Mouse (Mus musculus) spleen, adult 2 months (tissue): ENCODE data around the gene Il12rb1. TPM values are rescaled to one million over a fixed set of nuclear protein-coding genes. Genes with fewer than 3 reads are reported as not detected.

Experiments
- DNase-seq, 2 experiments: peaks; one replicate each; pipeline versions ENCODE4 v3.0.0 to v3.0.0-alpha.2; 2012 to 2021; ENCODE audit warnings: low spot score in 2 of 2, low read depth in 1 of 2
- H3K27ac ChIP-seq: fragments of 200-500 bp; 2 replicates; pipeline ENCODE4 v1.5.1; 2012; ENCODE audit warnings: low read length, inconsistent platforms; ENCODE audit not compliant: insufficient read depth
- H3K27me3 ChIP-seq: fragments of 200-500 bp; 2 replicates; pipeline ENCODE4 v1.6.1; 2012; ENCODE audit warnings: mild to moderate bottlenecking, moderate library complexity, low read length, inconsistent platforms; ENCODE audit not compliant: control insufficient read depth, insufficient read depth
- H3K36me3 ChIP-seq: fragments of 200-500 bp; 2 replicates; pipeline ENCODE4 v1.6.1; 2012; ENCODE audit warnings: mild to moderate bottlenecking, low read length, inconsistent platforms; ENCODE audit not compliant: control insufficient read depth, insufficient read depth
- H3K4me1 ChIP-seq: fragments of 200-500 bp; 2 replicates; pipeline ENCODE4 v1.6.1; 2011; ENCODE audit warnings: inconsistent platforms; ENCODE audit not compliant: control insufficient read depth, insufficient read depth, insufficient read length
- H3K4me3 ChIP-seq: fragments of 200-500 bp; 2 replicates; pipeline ENCODE4 v1.5.1; 2011; ENCODE audit warnings: mild to moderate bottlenecking, inconsistent platforms; ENCODE audit not compliant: insufficient read depth, insufficient read length; ENCODE audit errors: extremely low read depth
- CTCF ChIP-seq: fragments of 200-500 bp; IDR thresholded peaks from 2 replicates; pipeline ENCODE4 v1.5.1; 2011; ENCODE audit warnings: mild to moderate bottlenecking, inconsistent platforms; ENCODE audit not compliant: insufficient read depth, insufficient read length, insufficient replicate concordance; ENCODE audit errors: extremely low read depth
- POLR2A ChIP-seq: fragments of 200-500 bp; IDR thresholded peaks from 2 replicates; pipeline ENCODE4 v1.6.1; 2011; ENCODE audit warnings: low read depth, low read length, inconsistent platforms
- WGBS: fragments of 180-500 bp; shearing (Covaris S2); methylation state at CpG from one replicate; pipeline ENCODE4 v1.1.7; 2018; 5-methylcytosine and 5-hydroxymethylcytosine counted together
- polyA plus RNA-seq: library from polyadenylated mRNA; depleted of rRNA; stranded (reverse); fragments of >200 nt; gene quantifications from 2 replicates; pipeline ENCODE4 v1.2.3, GENCODE M21; 2012; rRNA removed

Gene Il12rb1
- 5.8 and 7.4 TPM in 2 replicates for polyA plus RNA-seq

GRCm38 (mm10) chr8:70808239-70808638 is at the start of gene Il12rb1:
Gene Il12rb1 (plus strand): TSS chr8:70808449.
- H3K36me3 ChIP-seq, result no peaks in the 10 kb centered on the region
- peak within 1 kb of the TSS; percentile 37; the same call in 1 of the 2 replicates for H3K4me3 ChIP-seq
- WGBS, result 28% methylated on average over 5 of the region's 5 CpGs
- no peak for TF ChIP-seq CTCF
- TF ChIP-seq POLR2A, result no peak
- DNase-seq, result no peak
- H3K4me1 ChIP-seq, result peaks cover 40% of the 10 kb centered on the region; the same call in 1 of the 2 replicates
- H3K27me3 ChIP-seq, result no peaks in the 10 kb centered on the region
- H3K27ac ChIP-seq, result peak within 1 kb of the TSS; percentile 88

DNA sequence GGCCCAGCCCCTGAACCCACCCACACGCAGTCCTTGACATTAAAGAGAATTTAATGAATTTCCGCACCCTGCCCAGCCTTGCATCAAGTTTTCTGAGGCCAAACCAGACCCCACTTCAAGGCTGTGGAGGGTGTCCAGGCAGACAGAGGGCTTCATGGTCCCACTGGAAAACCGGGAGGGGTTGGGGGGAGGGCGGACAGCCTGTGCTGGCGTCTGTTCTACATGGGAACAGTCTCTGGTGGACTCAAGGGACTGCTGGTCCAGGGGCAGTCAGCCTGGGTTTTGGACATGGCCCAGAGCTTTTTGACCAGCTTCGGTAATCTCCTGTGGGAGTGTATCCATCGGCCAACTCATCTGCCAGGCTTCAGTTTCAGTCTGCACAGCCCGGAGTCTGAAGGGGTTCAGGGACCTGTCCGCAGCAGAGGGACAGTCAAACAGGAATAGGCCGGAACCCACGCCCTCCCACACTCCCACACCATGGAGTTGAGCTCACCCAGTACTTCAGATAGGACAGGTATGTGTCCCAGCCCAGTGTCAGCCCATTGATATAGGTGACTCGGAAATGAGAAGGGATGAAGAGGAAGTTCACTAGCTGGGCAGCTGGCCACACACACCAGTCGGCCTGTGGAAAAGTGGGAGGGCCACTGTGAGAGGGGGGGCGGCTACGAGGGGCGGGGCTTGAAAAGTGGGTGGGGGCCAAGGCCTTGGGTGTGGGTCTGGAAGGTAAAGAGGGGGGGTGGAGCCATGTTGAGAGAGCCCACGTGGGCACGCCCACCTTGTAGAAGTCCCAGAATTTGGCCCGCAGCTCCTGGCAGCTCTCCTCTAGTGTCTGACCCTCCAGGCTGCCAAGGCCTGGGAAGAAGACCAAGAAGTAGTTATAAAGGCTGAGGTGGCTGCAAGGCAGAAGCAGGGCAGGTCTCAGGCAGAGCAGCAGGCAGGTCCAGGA is 49.4 kb upstream of the Il12rb1 start:
- 84% methylated on average over 19 of the region's 19 CpGs for WGBS
- DNase-seq, result no peak
- Histone ChIP-seq H3K27me3 (no peaks in the 10 kb centered on the region), H3K4me1 (peaks cover 14% of the 10 kb centered on the region), H3K27ac (no peak overlapping the region), H3K36me3 (peaks cover 11% of the 10 kb centered on the region), H3K4me3 (no peak overlapping the region)
- TF ChIP-seq CTCF (no peak), POLR2A (no peak)

- peaks cover 17% of the 10 kb centered on the region for H3K36me3 ChIP-seq
- 2% methylated on average over 22 of the region's 22 CpGs for WGBS
- DNase-seq, result no peak
- H3K4me1 ChIP-seq, result peaks cover 16% of the 10 kb centered on the region; the same call in 1 of the 2 replicates
- peak overlapping the region; percentile 61 for H3K27ac ChIP-seq
- H3K4me3 ChIP-seq, result peak overlapping the region; percentile 72
- TF ChIP-seq CTCF, result no peak
- TF ChIP-seq POLR2A, result no peak
- no peaks in the 10 kb centered on the region for H3K27me3 ChIP-seq
Measured at GRCm38 (mm10) chr8:70760350-70760749, 47.9 kb upstream of the Il12rb1 start.

- TF ChIP-seq CTCF, result no peak
- TF ChIP-seq POLR2A, result peak; percentile 48; the same call in 1 of the 2 replicates
- peaks cover 17% of the 10 kb centered on the region for H3K36me3 ChIP-seq
- peaks cover 16% of the 10 kb centered on the region; the same call in 1 of the 2 replicates for H3K4me1 ChIP-seq
- peak; percentile 95 to 96 for DNase-seq
- WGBS, result 1% methylated on average over 55 of the region's 55 CpGs
- H3K27me3 ChIP-seq, result no peaks in the 10 kb centered on the region
- H3K27ac ChIP-seq, result peak within 1 kb of the TSS; percentile 76
- peak within 1 kb of the TSS; percentile 72 for H3K4me3 ChIP-seq
Measured at GRCm38 (mm10) chr8:70760775-70761406, 47.4 kb upstream of the Il12rb1 start, which contains the start of gene Mpv17l2. Gene Mpv17l2 (minus strand): TSS chr8:70760946.

- DNase-seq, result no peak
- no peak for TF ChIP-seq POLR2A
- TF ChIP-seq CTCF, result no peak
- peaks cover 13% of the 10 kb centered on the region for H3K36me3 ChIP-seq
- 51% methylated on average over 1 of the region's 1 CpGs for WGBS
- no peak overlapping the region for H3K27ac ChIP-seq
- H3K4me1 ChIP-seq, result peaks cover 18% of the 10 kb centered on the region
- H3K27me3 ChIP-seq, result no peaks in the 10 kb centered on the region
- no peak overlapping the region for H3K4me3 ChIP-seq
Measured at GRCm38 (mm10) chr8:70762118-70762517, 46.1 kb upstream of the Il12rb1 start.

DNA sequence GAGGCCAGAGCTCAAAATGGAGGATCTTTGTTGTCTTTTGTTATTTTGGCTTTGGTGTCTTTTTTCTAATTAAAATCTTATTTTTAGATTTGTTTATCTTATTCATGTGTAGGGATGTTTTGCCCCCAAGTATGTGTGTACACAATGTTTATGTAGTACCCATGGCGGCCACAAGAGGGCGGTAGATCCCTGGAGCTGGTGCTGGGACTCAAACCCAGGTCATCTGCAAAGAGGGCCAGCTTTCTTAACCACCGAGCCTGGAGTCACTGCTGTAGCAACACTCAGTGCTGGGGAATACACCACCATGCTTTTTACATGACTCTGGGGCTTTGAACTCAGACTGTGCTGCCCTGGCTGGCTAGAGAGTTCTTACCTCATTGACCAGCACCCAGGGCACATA is 44.9 kb upstream of the Il12rb1 start:
- H3K4me3 ChIP-seq, result no peak overlapping the region
- WGBS, result 2% methylated on average over 3 of the region's 3 CpGs
- H3K27ac ChIP-seq, result no peak overlapping the region; the same call in 1 of the 2 replicates
- DNase-seq, result peak in 1 of 2 experiments; percentile 68
- H3K27me3 ChIP-seq, result no peaks in the 10 kb centered on the region
- peaks cover 13% of the 10 kb centered on the region for H3K36me3 ChIP-seq
- peaks cover 29% of the 10 kb centered on the region for H3K4me1 ChIP-seq
- TF ChIP-seq CTCF (peak; percentile 75; the same call in 1 of the 2 replicates), POLR2A (no peak)
